ENCODE assay signal across 10 mouse cellular contexts in the genomic region with DNA sequence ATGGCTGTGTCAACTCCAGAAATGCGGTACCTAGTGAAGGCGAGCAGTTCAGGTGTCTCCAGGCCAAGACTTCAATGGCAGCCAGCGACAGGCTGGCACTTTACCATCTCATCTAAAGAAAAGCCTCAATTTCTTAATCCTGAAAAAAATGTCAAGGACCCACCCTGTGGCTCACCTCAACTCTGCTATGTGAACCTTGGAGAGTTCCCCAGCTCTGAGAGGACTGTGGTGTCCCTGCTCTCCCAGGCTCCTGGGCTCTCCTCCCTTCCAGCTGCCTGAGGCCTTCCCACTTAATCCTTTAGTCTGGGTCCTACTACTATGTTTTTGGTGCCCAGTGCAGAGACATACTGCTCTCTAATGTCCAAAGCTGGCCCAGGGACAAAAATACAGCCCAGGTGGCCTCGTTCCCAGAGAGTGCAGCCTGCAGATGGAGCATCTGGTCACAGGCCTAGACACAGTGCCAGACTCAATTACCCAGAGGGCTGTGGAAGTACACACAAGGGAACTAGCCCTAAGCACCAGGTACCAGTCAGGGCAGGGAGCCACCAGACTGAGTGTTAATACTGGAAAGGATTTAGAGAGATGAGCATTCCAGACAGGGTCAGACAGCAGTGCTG.
DNase-seq lines count a peak whose midpoint lies in the region; ATAC-seq lines count a peak whose summit lies in the region.
"Had no signal": no experiment of that assay in that cellular context is flagged by ENCODE, and none has a peak within 500 bp of the region (broad histone marks: within the 10 kb centered on the region; RNA-seq: fewer than 3 reads in every experiment).

No protein-coding gene starts in this region.

- no peak overlapping the region for H3K4me3 ChIP-seq in limb, embryonic 11.5 days (ENCODE audit: low read depth, low read length)
- H3K4me3 ChIP-seq in limb, embryonic 10.5 days, result no peak overlapping the region
- no peak overlapping the region for H3K4me3 ChIP-seq in heart, embryonic 10.5 days
- H3K4me3 ChIP-seq: heart, embryonic 15.5 days; myocyte had no signal

- peaks cover 26% of the 10 kb centered on the region for H3K4me1 ChIP-seq in limb, embryonic 11.5 days (ENCODE audit: control insufficient read depth, insufficient read depth, low read length)
- peaks cover 62% of the 10 kb centered on the region for H3K4me1 ChIP-seq in limb, embryonic 10.5 days
- peaks cover 83% of the 10 kb centered on the region for H3K4me1 ChIP-seq in heart, embryonic 10.5 days

- no peak for DNase-seq in limb, embryonic 11.5 days (ENCODE audit: low spot score)
- no peak for DNase-seq in limb, embryonic 10.5 days (ENCODE audit: low spot score)
- DNase-seq in cerebellum, postnatal 36 days, result peak; percentile 74 to 79
- DNase-seq in heart, embryonic 10.5 days (ENCODE audit: low spot score), result no peak
- peak; percentile 82 for DNase-seq in retina, postnatal 1 day
- no peak for DNase-seq in right cerebral cortex, postnatal 36 days (ENCODE audit: low spot score in 2 of 2)

- WGBS in limb, embryonic 11.5 days, result 81% methylated on average over 4 of the region's 4 CpGs
- WGBS in limb, embryonic 10.5 days, result 85% methylated on average over 4 of the region's 4 CpGs
- WGBS in heart, embryonic 10.5 days, result 89% methylated on average over 4 of the region's 4 CpGs

- H3K27ac ChIP-seq in limb, embryonic 11.5 days (replicated peaks; ENCODE audit: low read depth, low read length), result 0 out of 2 replicates have a peak overlapping the region, but pooled peaks have one; percentile 18
- H3K27ac ChIP-seq in limb, embryonic 10.5 days, result no peak overlapping the region
- H3K27ac ChIP-seq in heart, embryonic 10.5 days, result peak overlapping the region; percentile 62
- H3K27ac ChIP-seq: heart, embryonic 15.5 days had no signal

- H3K9ac ChIP-seq in limb, embryonic 11.5 days (ENCODE audit: low read length), result no peak overlapping the region
- H3K9ac ChIP-seq: heart, embryonic 15.5 days had no signal

- no peak for ATAC-seq in limb, embryonic 11.5 days (ENCODE audit: insufficient number of reproducible peaks, low FRiP score, low TSS enrichment, low read depth)
- no peak for ATAC-seq in megakaryocyte progenitor cell, adult 5-6 weeks (replicated peaks; ENCODE audit: poor library complexity)
- ATAC-seq in monocyte, adult 5-6 weeks (replicated peaks; ENCODE audit: insufficient number of reproducible peaks, low FRiP score, low TSS enrichment, poor library complexity, severe bottlenecking), result no peak

- no peaks in the 10 kb centered on the region for H3K27me3 ChIP-seq in limb, embryonic 11.5 days (ENCODE audit: control insufficient read depth, insufficient read depth, low read length)
- H3K27me3 ChIP-seq in limb, embryonic 10.5 days (ENCODE audit: low read depth, poor library complexity, severe bottlenecking), result no peaks in the 10 kb centered on the region
- no peaks in the 10 kb centered on the region for H3K27me3 ChIP-seq in heart, embryonic 10.5 days (ENCODE audit: insufficient read depth, poor library complexity, severe bottlenecking)
- H3K27me3 ChIP-seq: heart, embryonic 15.5 days had no signal

- H3K9me3 ChIP-seq in limb, embryonic 11.5 days (ENCODE audit: control insufficient read depth, low read length), result no peaks in the 10 kb centered on the region
- no peaks in the 10 kb centered on the region for H3K9me3 ChIP-seq in limb, embryonic 10.5 days (replicated peaks)
- no peaks in the 10 kb centered on the region for H3K9me3 ChIP-seq in heart, embryonic 10.5 days
- H3K9me3 ChIP-seq: heart, embryonic 15.5 days had no signal

- no peak overlapping the region for H3K4me2 ChIP-seq in limb, embryonic 11.5 days (ENCODE audit: low read depth, severe bottlenecking)
- H3K4me2 ChIP-seq: heart, embryonic 15.5 days had no signal

- H3K36me3 ChIP-seq in limb, embryonic 11.5 days (ENCODE audit: control insufficient read depth, insufficient read depth, low read length), result no peaks in the 10 kb centered on the region
- no peaks in the 10 kb centered on the region for H3K36me3 ChIP-seq in limb, embryonic 10.5 days
- no peaks in the 10 kb centered on the region for H3K36me3 ChIP-seq in heart, embryonic 10.5 days
- H3K36me3 ChIP-seq: heart, embryonic 15.5 days had no signal

Comparison
In these comparisons a context has a peak if more than half of its experiments do, and no peak if none do; other contexts are left out.
1. DNase-seq: peak in cerebellum, postnatal 36 days (2 of 2) and retina, postnatal 1 day (single experiment); none in limb, embryonic 11.5 days (single experiment), limb, embryonic 10.5 days (single experiment), heart, embryonic 10.5 days (single experiment) and right cerebral cortex, postnatal 36 days (0 of 2).